Mouse (Mus musculus) skeletal muscle tissue, adult 2 months (tissue): ENCODE measurements around the gene Cnot10.

Experiments used
- DNase-seq: peaks from one replicate; pipeline ENCODE4 v3.0.0-alpha.2; 2012; ENCODE audit warnings: low read depth, low spot score

The Cnot10 gene

GRCm38 (mm10) chr9:114578646-114579045 lies 61.3 kb downstream of the Cnot10 start:
- no peak for DNase-seq

- no peak for DNase-seq
Observed at GRCm38 (mm10) chr9:114576001-114576400, 64.0 kb downstream of the Cnot10 start.

GRCm38 (mm10) chr9:114573528-114573927 lies 66.5 kb downstream of the Cnot10 start:
- no peak for DNase-seq

- no peak for DNase-seq
Observed at GRCm38 (mm10) chr9:114568682-114569474, 71.1 kb downstream of the Cnot10 start.

- DNase-seq, result no peak
Observed at GRCm38 (mm10) chr9:114564667-114565066, 75.3 kb downstream of the Cnot10 start.

- no peak for DNase-seq
Observed at GRCm38 (mm10) chr9:114563761-114564606, 76.0 kb downstream of the Cnot10 start, which contains the start of gene Trim71. Gene Trim71, minus strand, starts transcription at chr9:114564369.

GRCm38 (mm10) chr9:114562919-114563751 lies 76.8 kb downstream of the Cnot10 start:
- DNase-seq, result no peak

GRCm38 (mm10) chr9:114562031-114562918 lies 77.7 kb downstream of the Cnot10 start:
- no peak for DNase-seq

- no peak for DNase-seq
Observed at GRCm38 (mm10) chr9:114561671-114561971, 78.4 kb downstream of the Cnot10 start.

- no peak for DNase-seq
Observed at GRCm38 (mm10) chr9:114560771-114561670, 79.0 kb downstream of the Cnot10 start.

- DNase-seq, result no peak
Observed at GRCm38 (mm10) chr9:114560141-114560540, 79.8 kb downstream of the Cnot10 start.

- no peak for DNase-seq
Observed at GRCm38 (mm10) chr9:114557086-114557485, 82.9 kb downstream of the Cnot10 start.

GRCm38 (mm10) chr9:114556276-114556855 lies 83.6 kb downstream of the Cnot10 start:
- no peak for DNase-seq

GRCm38 (mm10) chr9:114554355-114554979 lies 85.5 kb downstream of the Cnot10 start:
- no peak for DNase-seq

- no peak for DNase-seq
Observed at GRCm38 (mm10) chr9:114553828-114554227, 86.2 kb downstream of the Cnot10 start.

GRCm38 (mm10) chr9:114550033-114550432 lies 90.0 kb downstream of the Cnot10 start:
- no peak for DNase-seq

- DNase-seq, result no peak
Observed at GRCm38 (mm10) chr9:114549117-114549516, 90.9 kb downstream of the Cnot10 start.

- no peak for DNase-seq
Observed at GRCm38 (mm10) chr9:114548496-114548895, 91.5 kb downstream of the Cnot10 start.

GRCm38 (mm10) chr9:114547643-114548077 lies 92.3 kb downstream of the Cnot10 start:
- DNase-seq, result no peak
